Mouse (Mus musculus): ENCODE data around the gene Igfbp7.

DNA sequence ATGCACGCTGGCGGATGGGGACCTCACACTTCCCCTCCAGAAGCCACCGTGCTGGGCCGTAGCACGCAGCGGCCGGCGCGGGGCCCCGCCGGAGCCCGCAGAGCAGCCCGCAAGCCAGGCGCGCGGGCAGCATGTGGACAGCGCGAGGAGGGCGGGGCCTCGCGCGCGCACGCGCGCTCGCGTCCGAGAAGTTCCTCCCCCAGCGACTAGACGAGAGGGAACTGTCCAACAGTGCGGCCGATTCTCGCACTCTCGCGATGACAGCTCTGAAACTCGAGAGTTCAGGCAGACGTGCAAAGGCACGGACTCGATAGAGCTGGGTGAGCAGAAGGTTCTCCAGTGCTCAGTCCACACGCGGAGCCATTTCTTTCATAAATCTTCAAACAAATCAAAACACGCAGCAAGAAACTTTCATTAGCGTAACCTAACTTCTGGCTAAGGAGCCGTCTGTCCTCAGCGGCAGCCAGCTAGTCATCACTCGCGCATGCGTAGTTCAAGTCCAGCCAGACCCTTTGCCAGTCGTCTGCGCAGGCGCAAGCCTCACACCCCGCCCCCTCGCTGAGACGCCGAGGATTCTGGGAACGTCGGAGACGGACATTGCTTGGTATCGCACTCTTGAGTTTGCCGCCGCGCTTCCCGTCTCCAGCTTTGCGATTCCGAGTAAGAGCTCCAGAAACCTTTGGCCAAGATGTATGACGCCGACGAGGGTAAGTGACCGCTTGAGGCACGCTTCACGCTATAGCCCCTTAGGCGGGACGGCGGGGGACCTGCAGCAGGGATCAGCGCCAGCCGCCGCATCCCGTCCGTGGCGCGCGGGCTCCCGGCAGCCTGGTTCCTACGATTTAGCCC, 97.7 kb downstream of the Igfbp7 start, which contains the start of the genes Noa1 and Polr2b:
- TF ChIP-seq ZNF384 (IDR thresholded peaks at IDR 0.05; ENCODE audit: low read depth, low read length) (no peak), SMC3 (IDR thresholded peaks at IDR 0.05; ENCODE audit: low read depth, low read length) (no peak), NELFE (IDR thresholded peaks at IDR 0.05; ENCODE audit: low read depth, low read length) (peak; percentile 99), TCF12 (IDR thresholded peaks at IDR 0.05; ENCODE audit: low read depth, low read length) (peak; percentile 73), RCOR1 (IDR thresholded peaks at IDR 0.05; ENCODE audit: low read depth, low read length) (no peak)

All from MEL (cell line).